Mouse (Mus musculus) retina, postnatal 1 day (tissue): ENCODE data around the gene 1700020D05Rik.
A peak's percentile ranks its signal among the peaks of the same experiment; 100 is the strongest.

Experiments used
- DNase-seq: peaks from one replicate; pipeline ENCODE4 v3.0.0-alpha.2; 2012

Gene 1700020D05Rik

DNA sequence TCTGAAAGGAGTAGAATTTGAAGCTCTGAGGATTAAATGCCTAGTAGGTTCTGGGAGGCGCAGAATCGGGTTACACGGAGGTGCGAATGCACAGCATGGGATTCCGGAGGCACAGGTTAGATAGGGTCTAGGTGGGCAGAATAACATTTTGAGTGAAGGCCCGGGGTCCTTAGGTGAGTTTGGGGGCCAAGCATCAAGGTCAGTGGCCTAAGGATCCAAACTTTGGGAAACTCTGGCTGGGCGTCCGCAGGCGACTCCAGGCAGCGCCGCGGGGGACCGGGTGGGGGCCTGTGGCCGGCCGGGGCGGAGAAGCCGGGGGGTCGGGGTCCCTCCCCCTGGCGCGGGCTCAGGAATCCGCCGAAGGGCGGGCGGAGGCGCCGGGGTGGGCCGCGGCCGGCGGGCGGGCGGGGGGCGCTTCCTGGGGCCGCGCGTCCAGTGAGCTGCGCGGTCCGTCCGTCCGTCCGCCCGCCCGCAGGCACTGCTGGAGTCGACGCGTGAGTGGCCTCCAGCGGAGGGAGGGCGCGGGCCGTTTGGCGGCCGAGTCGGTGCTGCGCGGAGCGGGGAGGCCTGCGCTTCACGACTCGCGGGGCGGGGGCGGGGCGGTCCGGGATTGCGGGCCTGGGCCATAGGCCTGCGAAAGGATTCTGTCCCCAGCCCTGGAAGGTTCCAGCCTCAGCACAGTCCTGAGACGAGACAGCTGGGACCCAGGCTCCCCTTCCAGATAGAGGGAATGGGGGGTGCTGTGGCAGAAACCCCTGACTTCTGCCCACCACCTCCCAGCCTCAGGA lies 29.1 kb downstream of the 1700020D05Rik start:
- DNase-seq, result peak; percentile 72

DNA sequence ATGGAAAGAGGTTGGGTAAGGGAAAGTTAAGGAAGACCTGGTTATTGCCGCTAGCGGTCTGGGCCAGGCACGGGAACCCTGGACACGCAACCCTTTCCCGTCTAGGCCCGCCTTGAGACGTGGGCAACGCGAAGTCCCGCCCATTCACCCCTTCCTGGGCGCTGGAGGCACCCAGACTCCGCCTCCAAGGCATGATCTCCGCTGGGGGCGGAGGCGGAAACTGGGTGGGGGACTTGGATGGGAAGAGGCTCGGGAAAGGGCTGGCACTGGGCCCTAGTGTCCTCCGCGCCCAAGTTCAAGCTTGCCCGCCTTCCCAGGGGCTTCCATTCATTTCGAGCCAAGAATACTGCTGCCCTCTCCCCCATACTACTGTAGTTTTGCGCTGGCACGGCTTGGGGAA lies 29.9 kb downstream of the 1700020D05Rik start, which contains the start of gene Efemp2:
Gene Efemp2, plus strand, starts transcription at position 235 of the 400 bp plus-strand sequence.
- peak; percentile 94 for DNase-seq

DNA sequence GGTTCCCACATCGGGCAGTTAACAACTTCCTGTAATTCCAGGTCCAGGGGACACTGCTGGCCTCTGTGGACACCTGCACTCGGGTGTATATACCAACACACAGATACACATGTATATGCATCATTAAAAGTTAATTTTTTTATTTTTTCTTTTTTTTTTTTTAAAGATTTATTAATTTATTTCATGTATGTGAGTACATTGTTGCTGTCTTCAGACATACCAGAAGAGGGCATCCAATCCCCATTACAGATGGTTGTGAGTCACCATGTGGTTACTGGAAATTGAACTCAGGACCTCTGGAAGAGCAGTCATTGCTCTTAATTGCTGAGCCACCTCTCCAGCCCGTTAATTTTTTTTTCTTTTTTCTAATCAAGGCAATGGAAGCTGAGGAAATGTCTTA lies 30.7 kb downstream of the 1700020D05Rik start:
- DNase-seq, result no peak

DNA sequence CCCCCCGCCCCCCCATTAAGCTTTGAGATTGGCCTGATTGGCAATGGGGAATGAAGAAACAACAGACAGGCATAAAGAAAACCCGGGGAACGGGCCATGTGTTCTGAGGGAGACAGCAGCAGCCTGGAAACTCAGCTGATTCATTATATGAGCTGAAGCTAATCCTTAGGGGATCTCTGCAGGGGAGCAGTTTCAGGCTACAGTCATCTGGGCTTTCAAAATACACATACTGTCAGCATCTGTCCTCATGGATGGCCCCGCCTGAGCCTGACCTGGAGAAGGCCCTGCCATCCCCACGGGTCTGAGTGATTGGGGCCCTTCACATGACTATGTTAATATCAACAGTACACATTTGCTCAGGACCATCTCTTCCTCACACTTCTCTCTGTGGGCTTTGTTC lies 31.7 kb downstream of the 1700020D05Rik start:
- DNase-seq, result peak; percentile 26

DNA sequence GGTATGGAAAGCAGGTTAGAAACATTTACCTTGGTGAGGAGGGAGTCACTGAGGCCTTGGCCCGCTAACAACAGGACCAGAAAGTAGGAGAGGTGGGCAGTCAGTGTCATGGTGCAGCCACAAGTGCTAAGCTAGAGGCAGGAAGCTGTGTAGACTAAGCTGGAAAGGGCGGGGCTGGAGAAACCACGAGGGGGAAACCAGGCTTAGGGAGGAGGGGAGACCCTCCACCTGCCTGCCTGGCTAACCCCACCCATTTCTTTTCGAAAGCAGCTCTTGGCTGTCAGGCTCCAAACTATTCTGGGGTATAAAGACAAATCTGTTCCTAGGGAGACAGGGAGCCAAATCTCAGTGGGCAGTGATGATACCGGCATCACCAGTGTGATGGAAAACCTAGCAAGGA lies 35.2 kb downstream of the 1700020D05Rik start, which contains the start of gene Ctsw:
Gene Ctsw, minus strand, starts transcription at position 134 of the 400 bp plus-strand sequence.
- no peak for DNase-seq

DNA sequence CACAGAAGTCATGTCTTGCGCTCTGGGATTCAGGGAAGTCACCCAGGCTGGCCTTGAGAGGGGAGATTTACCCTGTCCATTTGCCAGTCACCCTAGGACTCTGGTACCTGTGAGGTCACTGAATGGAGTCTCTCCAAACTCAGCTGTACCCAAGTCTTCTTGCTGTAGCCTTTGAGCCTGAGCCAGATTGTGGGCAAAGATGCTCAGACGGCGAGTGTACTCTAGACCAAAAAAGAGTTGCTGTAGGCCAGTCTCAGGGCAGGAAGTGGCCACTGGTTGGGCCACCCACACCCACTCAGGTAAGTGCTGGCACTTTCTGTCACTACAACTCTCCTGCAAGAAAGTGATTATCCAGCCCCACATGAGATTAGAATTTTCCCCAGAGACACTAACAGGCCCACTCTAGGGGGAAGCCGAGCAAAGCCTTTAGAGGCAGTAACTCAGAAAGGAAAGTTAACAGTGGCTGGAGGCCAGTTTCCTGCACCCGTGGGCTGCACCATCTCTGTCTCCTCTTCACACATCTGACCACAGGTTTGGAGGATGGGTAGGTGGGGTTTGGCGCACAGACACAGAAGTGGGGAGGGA lies 36.6 kb downstream of the 1700020D05Rik start:
- no peak for DNase-seq

DNA sequence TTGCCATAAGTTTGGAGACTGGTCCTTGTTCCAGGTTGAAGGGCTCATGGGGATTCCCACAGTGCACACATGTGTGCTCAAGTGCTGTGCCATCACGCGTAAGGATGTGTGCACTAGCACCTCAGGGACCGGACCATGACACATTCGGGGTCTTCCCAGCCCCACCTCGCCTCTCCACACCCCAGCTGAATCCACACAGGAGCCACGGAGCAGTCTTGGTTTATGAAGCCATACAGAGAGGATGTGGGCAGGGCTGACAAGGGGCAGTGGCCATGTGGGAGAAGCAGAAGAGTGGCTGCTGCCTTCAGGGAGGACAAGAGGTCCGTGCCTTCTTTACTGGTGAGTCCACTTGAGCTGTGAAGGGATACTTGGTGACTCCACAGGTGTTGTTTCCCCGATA lies 38.5 kb downstream of the 1700020D05Rik start:
- DNase-seq, result no peak

DNA sequence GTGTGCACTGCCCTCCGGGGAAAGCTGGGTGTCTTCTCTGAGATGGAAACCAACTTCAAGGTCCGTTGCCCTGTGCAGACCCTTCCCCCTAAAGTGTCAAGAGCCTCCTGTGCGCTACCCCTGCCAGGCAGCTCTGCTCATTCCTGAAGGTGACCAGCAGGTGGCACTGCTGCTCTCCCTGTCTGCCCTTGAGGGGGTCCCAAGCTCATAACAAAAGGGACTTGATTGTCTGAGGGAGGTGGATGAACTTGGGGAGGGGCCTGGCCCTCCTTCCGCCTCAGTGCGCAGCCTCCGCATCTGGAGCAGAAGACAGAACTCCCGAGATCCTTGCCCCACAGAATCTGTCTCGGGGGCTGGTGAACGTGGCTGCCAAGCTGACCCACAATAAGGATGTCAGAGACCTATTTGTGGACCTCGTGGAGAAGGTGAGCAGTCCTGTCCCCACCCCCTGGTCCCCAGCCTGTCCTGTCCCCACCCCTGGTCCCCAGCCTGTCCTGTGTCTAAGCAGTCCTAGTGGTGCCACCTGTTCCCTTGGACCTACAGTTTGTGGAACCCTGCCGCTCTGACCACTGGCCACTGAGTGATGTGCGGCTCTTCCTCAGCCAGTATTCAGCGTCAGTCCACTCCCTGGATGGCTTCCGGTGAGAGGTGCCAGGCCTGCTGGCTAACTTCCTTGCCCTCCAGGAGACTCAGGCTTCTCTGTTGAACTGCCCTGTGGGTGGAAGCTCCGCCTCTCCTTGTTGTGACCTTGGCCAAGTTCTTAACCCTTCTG lies 39.6 kb downstream of the 1700020D05Rik start:
- DNase-seq, result peak; percentile 91

DNA sequence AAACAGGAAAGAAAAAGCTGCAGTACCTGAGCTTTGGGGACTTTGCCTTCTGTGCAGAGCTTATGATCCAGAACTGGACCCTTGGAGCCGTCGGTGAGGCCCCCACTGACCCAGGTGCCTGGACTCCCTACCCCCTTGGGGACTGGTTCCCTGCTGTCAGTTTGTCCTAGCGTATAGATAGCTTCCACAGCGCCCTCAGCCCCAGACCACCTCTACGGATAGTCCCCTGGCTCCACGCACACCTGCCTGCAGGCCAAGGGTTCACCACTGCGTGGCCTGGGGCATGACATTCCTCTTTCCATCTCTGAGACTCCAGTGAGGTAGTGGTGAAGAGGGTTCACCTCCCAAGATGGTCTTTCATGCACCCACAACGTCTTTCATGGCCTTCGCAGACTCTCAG lies 40.4 kb downstream of the 1700020D05Rik start:
- no peak for DNase-seq

DNA sequence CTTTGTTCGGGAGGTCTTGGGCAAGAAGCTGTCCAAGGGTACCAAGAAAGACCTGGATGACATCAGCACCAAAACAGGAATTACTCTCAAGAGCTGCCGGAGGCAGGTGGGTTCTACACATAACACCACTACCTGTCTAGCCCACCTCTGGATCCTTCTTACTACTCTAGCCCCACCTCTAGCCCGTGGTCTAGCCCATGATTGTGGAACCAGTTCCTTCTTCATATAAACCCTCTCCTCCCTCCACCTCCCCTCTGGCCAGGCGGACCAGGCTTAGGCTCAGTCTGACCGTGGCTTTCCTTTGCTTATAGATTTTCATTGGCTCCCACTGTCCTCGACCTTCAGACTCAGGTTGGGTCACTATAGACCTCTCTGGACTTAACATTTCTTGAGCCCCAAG lies 42.2 kb downstream of the 1700020D05Rik start:
- DNase-seq, result no peak

DNA sequence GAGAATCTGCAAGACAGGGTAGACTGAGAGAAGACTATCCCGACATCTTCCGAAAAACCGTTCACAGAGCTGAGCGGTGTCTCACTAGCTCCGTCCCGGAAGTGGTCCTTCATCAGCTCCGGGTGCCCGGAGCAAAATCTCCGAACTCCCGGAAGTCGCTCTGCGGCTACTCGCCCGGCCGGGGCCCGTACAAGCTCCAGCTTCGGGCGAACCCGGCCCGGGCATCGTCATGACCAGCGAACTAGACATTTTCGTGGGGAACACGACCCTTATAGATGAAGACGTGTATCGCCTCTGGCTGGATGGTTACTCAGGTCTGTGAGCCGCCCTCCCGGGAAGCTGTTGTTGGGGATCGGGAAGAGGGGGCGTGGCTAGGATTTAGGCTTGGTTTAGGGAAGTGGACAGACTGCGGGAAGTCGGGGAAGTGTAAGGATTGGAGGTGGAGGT lies 43.1 kb downstream of the 1700020D05Rik start, which contains the start of gene Fibp:
Gene Fibp, plus strand, starts transcription at position 151 of the 447 bp plus-strand sequence.
- peak; percentile 93 for DNase-seq

DNA sequence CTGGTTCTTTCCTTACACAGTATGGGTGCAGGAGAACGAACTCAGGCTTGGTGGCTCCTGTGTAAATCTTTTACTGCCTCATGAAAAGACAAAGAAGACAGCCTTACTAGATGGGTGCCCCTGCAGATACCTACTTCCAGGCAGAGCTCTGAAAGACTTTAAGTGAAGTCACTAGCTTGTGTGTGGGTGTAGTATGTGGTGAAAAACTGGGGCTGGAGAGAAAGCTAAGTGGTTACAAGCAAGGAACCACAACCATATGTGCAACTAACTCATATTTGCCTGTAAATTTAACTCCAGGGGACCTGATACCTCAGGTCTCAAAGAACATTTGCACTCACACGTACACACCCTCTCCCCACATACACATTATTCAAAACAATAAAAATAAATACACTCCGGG lies 43.7 kb downstream of the 1700020D05Rik start:
- DNase-seq, result no peak

DNA sequence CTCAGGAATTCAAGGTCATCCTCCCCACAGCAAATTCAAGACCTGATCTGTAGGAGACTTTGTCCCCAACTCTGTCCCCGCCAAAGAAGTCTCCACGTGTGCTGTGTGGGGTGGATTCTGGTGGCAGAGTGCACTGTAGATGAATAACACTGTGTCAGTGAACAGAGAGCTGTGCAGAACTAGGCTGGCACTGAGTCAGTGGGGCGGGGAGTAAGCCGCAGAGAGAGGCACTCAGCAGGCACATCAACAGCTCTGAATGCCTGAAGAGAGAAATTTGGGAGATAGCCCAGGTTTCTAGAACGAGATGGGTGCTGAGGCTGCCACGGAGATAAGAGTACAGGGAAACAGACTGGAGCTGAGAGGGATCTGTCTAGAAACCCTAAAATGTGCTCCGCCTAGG lies 44.6 kb downstream of the 1700020D05Rik start:
- no peak for DNase-seq

DNA sequence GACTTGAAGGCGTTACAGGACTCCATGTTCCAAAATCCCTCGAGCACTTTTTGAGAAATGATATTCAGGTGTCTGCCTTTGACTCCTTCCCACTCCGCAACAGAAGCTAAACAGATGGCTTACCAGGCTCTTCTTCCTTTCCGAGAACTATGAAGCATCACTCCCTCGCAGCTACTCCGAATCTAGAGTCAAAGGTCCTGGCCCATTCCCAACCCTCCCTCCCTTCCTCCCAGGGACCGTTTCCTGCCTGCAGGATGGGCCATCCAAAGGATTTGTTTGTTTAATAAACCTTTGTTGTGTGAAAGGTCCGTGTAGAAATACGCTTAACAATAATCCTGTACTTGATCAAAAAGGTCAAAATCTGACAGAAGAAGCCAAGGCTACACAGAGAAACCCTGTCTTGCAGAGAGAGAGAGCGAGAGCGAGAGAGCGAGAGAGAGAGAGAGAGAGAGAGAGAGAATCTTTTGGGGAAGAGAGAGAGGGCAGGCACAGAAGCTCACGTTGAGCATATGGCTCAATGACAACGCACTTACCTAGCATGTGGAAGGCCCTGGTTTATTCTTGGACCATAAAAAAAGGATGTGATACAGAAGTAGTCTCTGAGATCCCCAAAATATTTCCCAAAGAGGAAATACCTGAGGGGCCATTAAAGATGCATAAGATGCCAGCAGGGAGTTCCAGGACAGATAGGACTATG lies 45.7 kb downstream of the 1700020D05Rik start, which contains the start of gene Ccdc85b:
Gene Ccdc85b, minus strand, starts transcription at position 149 of the 697 bp plus-strand sequence.
- no peak for DNase-seq

DNA sequence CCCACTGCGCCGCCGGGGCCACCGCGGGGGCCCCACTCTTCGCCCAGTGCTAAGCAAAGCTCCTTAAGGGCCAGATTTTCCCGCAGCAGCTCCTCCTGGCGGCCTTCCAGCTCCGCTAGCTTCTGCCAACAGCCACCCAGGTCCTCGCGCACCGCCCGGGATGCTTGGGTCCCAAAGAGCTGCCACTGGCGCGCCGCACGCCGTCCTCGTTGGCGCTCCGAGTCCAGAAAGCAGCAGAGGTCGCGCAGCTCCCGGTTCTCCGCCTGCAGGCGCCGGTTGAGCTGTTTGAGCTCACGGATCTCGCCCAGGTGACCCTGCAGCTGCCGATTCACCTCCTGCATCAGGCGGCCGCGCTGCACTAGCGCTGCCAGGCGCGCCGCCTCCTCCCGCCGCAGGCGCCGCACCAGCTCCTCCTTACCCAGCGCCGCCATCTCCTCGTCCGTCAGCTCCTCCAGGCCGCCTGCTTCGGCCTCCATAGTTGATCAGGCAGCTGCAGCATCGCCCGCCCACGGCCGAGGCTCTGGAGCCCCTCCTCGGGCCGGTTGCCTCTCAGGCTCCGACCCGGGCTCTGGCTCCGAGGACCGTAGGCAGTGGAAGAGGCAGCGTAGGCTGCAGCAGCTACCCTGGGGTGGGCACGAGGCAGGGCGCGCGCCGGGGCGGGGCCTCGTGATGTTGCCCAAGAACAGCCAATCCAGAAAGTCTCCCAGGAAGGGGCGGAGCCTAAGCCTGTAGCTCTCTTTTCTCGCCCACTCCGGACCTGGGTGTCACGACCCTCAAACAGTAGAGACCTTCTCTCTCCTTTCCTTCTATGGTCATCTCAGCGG lies 46.5 kb downstream of the 1700020D05Rik start:
- DNase-seq, result peak; percentile 97

DNA sequence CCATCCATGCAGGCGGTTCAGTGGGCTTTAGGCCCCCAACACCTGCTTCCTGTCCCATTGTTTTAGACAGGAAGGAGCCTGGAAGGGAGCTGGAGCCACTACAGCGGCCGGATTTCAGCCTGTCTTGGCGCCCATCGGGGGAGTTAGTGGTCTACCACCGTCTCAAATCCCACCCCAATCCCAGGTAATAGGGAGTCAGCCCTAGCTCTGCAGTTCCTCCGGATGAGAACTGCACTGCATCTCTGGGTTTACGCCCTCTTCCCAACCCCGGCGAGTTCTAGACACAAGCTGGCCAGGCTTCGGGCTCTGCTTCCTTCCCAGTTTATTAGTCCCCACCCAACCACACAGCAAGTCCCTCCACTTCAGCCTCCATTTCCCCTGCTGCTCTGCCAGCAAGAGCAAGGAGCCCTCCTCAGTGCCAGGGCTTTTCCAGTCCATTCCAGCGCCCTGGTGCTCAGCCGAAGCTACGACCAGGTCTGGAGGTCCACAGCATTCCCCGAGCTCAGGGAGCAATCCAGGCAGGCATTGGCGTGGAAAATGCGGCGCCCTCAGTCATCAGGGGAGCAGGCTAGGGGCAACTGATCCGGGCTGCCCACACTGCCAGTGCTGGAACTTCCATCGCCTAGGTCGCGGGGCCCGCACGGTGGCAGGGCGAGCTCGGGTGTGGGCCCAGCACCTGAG lies 47.2 kb downstream of the 1700020D05Rik start:
- DNase-seq, result no peak

DNA sequence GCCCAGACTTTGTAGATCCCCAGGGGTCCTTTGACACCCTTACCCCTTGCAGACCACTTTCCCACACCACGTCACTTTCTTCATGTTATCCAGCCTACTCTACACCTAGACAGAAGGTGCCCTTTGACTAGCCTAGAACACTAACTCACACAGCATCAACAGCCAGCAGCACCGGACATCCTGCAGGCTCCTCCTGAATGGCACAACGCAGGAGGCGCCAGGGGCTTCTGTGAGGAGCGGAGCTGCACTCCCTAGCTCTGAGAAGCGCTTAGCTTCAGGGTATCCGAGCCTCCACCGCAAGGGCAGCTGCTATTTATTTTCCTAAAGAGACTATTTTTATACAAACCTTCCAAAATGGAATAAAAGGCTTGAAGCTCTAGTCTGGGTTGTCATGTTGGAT lies 48.0 kb downstream of the 1700020D05Rik start:
- no peak for DNase-seq

DNA sequence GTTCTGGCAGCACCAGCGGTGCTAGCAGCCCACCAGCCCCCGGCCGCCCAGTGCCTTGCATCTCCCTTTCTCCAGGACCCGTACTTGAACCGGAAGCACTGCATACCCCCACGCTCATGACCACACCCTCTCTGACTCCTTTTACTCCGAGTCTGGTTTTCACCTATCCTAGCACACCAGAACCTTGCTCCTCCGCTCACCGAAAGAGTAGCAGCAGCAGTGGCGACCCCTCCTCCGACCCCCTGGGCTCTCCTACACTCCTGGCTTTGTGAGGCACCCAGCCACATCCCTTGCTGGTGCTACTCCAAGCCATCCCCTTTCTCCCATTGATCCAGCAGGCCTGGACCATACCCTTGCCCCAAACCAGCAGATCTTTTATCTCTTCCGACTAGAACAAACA lies 48.5 kb downstream of the 1700020D05Rik start:
- no peak for DNase-seq
